Mouse (Mus musculus): Measurements from ENCODE around the gene Gls2.

DNA sequence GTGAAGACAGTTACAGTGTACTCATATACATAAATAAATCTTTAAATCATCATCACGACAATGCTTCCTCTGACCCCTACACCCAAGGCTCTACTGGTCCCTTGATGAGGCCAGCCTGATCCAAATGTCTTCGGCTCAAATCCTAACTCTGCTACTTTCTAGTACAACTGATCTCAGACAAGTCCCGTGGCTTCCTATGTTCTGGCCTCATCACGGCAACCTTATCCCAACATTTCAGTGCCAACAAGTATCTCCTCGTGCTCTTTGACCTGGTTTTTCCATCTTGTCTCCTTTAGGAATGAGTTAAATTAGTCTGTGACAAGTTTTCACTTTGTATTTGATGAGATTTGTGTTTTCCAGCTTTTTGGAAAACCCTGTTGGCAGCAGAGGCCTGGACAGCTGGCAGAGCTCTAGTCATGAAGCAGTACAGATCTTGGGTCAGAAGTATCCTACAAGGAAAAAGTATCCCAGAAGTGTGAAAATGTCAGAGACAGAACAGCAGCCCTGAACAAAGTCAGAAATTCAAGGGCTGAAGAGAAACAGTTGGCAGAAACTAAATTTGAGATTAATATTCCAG, 45.4 kb upstream of the Gls2 start:
- TF ChIP-seq POLR2A (IDR thresholded peaks at IDR 0.05; ENCODE audit: borderline replicate concordance, insufficient read depth, low read length) (no peak), CTCF (IDR thresholded peaks at IDR 0.05; ENCODE audit: borderline replicate concordance, insufficient read depth, low read depth, low read length) (no peak)
